Mouse (Mus musculus): ENCODE data around the gene Cdc42bpg.

DNA sequence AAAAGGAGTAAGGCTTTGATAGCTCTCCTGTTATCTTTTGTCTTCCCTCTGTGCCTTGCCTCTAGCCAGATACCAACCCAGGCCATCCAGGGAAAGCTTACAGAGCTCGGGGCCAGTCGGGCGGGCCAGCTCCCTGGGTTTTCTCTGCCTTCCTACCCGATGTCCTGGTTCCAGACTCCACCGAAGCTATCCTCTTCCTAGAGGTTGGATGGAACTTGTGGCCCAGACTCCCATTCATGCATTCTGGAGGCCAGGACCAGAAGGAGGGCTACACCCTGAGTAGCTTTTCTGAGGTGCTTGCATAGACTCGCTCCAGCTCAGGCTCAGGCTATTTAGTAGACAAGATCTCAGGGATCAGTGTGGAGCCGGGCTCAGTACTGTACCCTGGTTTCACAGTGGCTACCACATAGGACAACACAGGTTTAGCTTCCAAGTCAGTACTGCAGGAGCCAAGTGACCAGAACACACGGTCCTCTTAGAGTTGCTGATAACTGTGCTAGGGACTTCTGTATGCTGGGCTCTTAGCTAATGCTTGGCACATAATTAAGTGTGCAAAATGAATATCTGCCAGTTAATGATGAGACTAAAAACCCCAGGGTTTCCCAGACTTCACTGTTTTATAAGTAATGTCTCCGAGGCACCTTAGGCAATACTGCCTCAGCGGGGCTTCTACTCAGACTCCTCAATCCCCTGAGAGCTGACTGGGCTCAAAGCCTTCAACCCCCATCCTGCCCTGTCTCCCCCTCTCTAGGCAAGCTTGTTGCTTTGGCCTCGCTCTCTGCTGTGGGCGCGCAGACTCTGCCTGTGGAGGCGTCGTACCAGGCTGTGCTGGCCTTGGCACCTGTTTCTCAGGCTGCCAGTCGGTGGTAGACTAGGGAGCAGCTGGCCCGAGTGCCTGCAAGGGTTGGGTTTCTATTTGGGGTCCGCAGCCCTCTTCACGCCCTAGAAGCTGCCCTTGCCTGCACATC lies 19.5 kb upstream of the Cdc42bpg start:
- TF ChIP-seq GATA1 (IDR thresholded peaks at IDR 0.05; ENCODE audit: low read length) (no peak), TAL1 (IDR thresholded peaks at IDR 0.05; ENCODE audit: low read length) (no peak)

Measured in erythroblast, embryonic 14.5 days (primary cell).